Mouse (Mus musculus): ENCODE measurements around the gene Mast4.

GRCm38 (mm10) chr13:102914800-102915199 is 419.5 kb downstream of the Mast4 start:
- TF ChIP-seq POLR2A (IDR thresholded peaks at IDR 0.05; ENCODE audit: low read depth, low read length): no peak
- no peak for TF ChIP-seq CTCF (IDR thresholded peaks at IDR 0.05; ENCODE audit: borderline replicate concordance, insufficient read depth, low read length)
